Mouse (Mus musculus) MEL (cell line): ENCODE measurements around the gene Baz1a. TPM values are rescaled to one million over a fixed set of nuclear protein-coding genes. Genes with fewer than 3 reads are reported as not detected.

Experiments used
- DNase-seq: peaks from one replicate; pipeline ENCODE4 v3.0.0; 2011; ENCODE audit warnings: low read depth, low spot score
- H3K27ac ChIP-seq: 2 replicates; pipeline ENCODE4 v1.5.1; 2012; ENCODE audit warnings: low read depth, mild to moderate bottlenecking, control low read depth, low read length, moderate library complexity; ENCODE audit not compliant: control insufficient read depth
- H3K27me3 ChIP-seq, 2 experiments: fragments of 150-350 bp in 1 of 2; sonication (generic) in 1 of 2; 2 replicates each; pipeline ENCODE4 v1.6.1; 2012; ENCODE audit warnings: low read length in 2 of 2, mild to moderate bottlenecking in 2 of 2, improper control_type of control experiment in 1 of 2, moderate library complexity in 1 of 2; ENCODE audit not compliant: insufficient read depth in 2 of 2, control insufficient read depth in 1 of 2
- H3K36me3 ChIP-seq, 2 experiments: 2 replicates each; pipeline ENCODE4 v1.6.1; 2012 to 2014; ENCODE audit warnings: low read length in 2 of 2, improper control_type of control experiment in 1 of 2, inconsistent platforms in 1 of 2, mild to moderate bottlenecking in 1 of 2; ENCODE audit not compliant: insufficient read depth in 2 of 2, control insufficient read depth in 1 of 2
- H3K4me1 ChIP-seq, 2 experiments: fragments of 150-350 bp in 1 of 2; sonication (generic) in 1 of 2; 2 replicates each; pipeline ENCODE4 v1.6.1; 2012; ENCODE audit warnings: low read length in 2 of 2, improper control_type of control experiment in 1 of 2, mild to moderate bottlenecking in 1 of 2; ENCODE audit not compliant: insufficient read depth in 2 of 2, control insufficient read depth in 1 of 2
- H3K4me3 ChIP-seq, 2 experiments: fragments of 150-350 bp in 1 of 2; sonication (generic) in 1 of 2; 2 replicates each; pipeline ENCODE4 v1.5.1; 2012; ENCODE audit warnings: low read depth in 2 of 2, low read length in 2 of 2, mild to moderate bottlenecking in 2 of 2, moderate library complexity in 2 of 2, control low read depth in 1 of 2, improper control_type of control experiment in 1 of 2; ENCODE audit not compliant: control insufficient read depth in 1 of 2, insufficient read depth in 1 of 2
- H3K79me2 ChIP-seq: 2 replicates; pipeline ENCODE4 v1.6.1; 2012; ENCODE audit warnings: mild to moderate bottlenecking, low read length, moderate library complexity; ENCODE audit not compliant: control insufficient read depth, poor library complexity, insufficient read depth
- H3K9ac ChIP-seq: 2 replicates; pipeline ENCODE4 v1.6.1; 2012; ENCODE audit warnings: low read depth, mild to moderate bottlenecking, control low read depth, low read length, moderate library complexity; ENCODE audit not compliant: control insufficient read depth, poor library complexity, severe bottlenecking
- H3K9me3 ChIP-seq: fragments of 150-350 bp; sonication (generic); replicated peaks from 2 replicates; pipeline ENCODE4 v1.6.1; 2012; ENCODE audit warnings: mild to moderate bottlenecking, low read length, improper control_type of control experiment, moderate library complexity; ENCODE audit not compliant: insufficient read depth
- BHLHE40 ChIP-seq: IDR thresholded peaks from 2 replicates; pipeline ENCODE4 v1.6.1; 2012; ENCODE audit warnings: low read depth, mild to moderate bottlenecking, inconsistent platforms, low read length, improper control_type of control experiment, borderline replicate concordance
- CHD1 ChIP-seq: IDR thresholded peaks from 2 replicates; pipeline ENCODE4 v1.6.1; 2012; ENCODE audit warnings: low read depth, mild to moderate bottlenecking, inconsistent platforms, low read length, improper control_type of control experiment
- ELF1 ChIP-seq: IDR thresholded peaks from 2 replicates; pipeline ENCODE4 v1.6.1; 2014; ENCODE audit warnings: low read depth, mild to moderate bottlenecking, inconsistent platforms, low read length, improper control_type of control experiment, moderate library complexity
- EP300 ChIP-seq, 2 experiments: IDR thresholded peaks; 2 replicates each; pipeline ENCODE4 v1.6.1; 2011; ENCODE audit warnings: improper control_type of control experiment in 2 of 2, low read length in 2 of 2, low read depth in 1 of 2, mild to moderate bottlenecking in 1 of 2
- ETS1 ChIP-seq: IDR thresholded peaks from 2 replicates; pipeline ENCODE4 v1.6.1; 2012; ENCODE audit warnings: low read depth, mild to moderate bottlenecking, inconsistent platforms, low read length, improper control_type of control experiment, moderate library complexity
- GABPA ChIP-seq: IDR thresholded peaks from 2 replicates; pipeline ENCODE4 v1.6.1; 2012; ENCODE audit warnings: low read depth, mild to moderate bottlenecking, inconsistent platforms, low read length, improper control_type of control experiment, moderate library complexity
- KAT2A ChIP-seq: conservative IDR thresholded peaks from 2 replicates; pipeline ENCODE4 v1.6.1; 2012; ENCODE audit warnings: low read depth, low read length, improper control_type of control experiment, inconsistent platforms
- MAZ ChIP-seq: IDR thresholded peaks from 2 replicates; pipeline ENCODE4 v1.6.1; 2012; ENCODE audit warnings: low read depth, mild to moderate bottlenecking, inconsistent platforms, low read length, improper control_type of control experiment
- MEF2A ChIP-seq: IDR thresholded peaks from 2 replicates; pipeline ENCODE4 v1.6.1; 2014; ENCODE audit warnings: low read depth, mild to moderate bottlenecking, inconsistent platforms, low read length, improper control_type of control experiment; ENCODE audit not compliant: poor library complexity, insufficient replicate concordance, severe bottlenecking; ENCODE audit errors: extremely low read depth
- MYC ChIP-seq: IDR thresholded peaks from 2 replicates; pipeline ENCODE4 v1.6.1; 2011; ENCODE audit warnings: low read depth, mild to moderate bottlenecking, low read length, improper control_type of control experiment, moderate library complexity
- NELFE ChIP-seq: IDR thresholded peaks from 2 replicates; pipeline ENCODE4 v1.6.1; 2011; ENCODE audit warnings: low read depth, low read length, improper control_type of control experiment
- NRF1 ChIP-seq: IDR thresholded peaks from 2 replicates; pipeline ENCODE4 v1.6.1; 2014; ENCODE audit warnings: low read depth, mild to moderate bottlenecking, inconsistent platforms, low read length, improper control_type of control experiment, moderate library complexity; ENCODE audit not compliant: poor library complexity, insufficient read depth, severe bottlenecking
- POLR2A ChIP-seq, 2 experiments: IDR thresholded peaks; 2 replicates each; pipeline ENCODE4 v1.6.1; 2011 to 2012; ENCODE audit warnings: low read length in 2 of 2, mild to moderate bottlenecking in 2 of 2, control low read depth in 1 of 2, improper control_type of control experiment in 1 of 2, low read depth in 1 of 2, moderate library complexity in 1 of 2; ENCODE audit not compliant: control insufficient read depth in 1 of 2, insufficient read depth in 1 of 2, poor library complexity in 1 of 2
- RAD21 ChIP-seq: IDR thresholded peaks from 2 replicates; pipeline ENCODE4 v1.6.1; 2011; ENCODE audit warnings: mild to moderate bottlenecking, low read depth, low read length, improper control_type of control experiment
- SMC3 ChIP-seq: IDR thresholded peaks from 2 replicates; pipeline ENCODE4 v1.6.1; 2011; ENCODE audit warnings: low read depth, low read length, improper control_type of control experiment
- TBP ChIP-seq: IDR thresholded peaks from 2 replicates; pipeline ENCODE4 v1.8.0; 2011; ENCODE audit warnings: low read depth, low read length, improper control_type of control experiment
- UBTF ChIP-seq: IDR thresholded peaks from 2 replicates; pipeline ENCODE4 v1.6.1; 2012; ENCODE audit warnings: low read depth, mild to moderate bottlenecking, inconsistent platforms, low read length, improper control_type of control experiment, moderate library complexity, borderline replicate concordance; ENCODE audit not compliant: insufficient read depth
- USF1 ChIP-seq: IDR thresholded peaks from 2 replicates; pipeline ENCODE4 v1.6.1; 2014; ENCODE audit warnings: low read depth, mild to moderate bottlenecking, inconsistent platforms, low read length, improper control_type of control experiment, moderate library complexity
- USF2 ChIP-seq, 2 experiments: IDR thresholded peaks; 2 replicates each; pipeline ENCODE4 v1.6.1; 2011 to 2012; ENCODE audit warnings: improper control_type of control experiment in 2 of 2, low read length in 2 of 2, borderline replicate concordance in 1 of 2, inconsistent platforms in 1 of 2, low read depth in 1 of 2, mild to moderate bottlenecking in 1 of 2; ENCODE audit not compliant: insufficient read depth in 1 of 2
- ZC3H11A ChIP-seq: IDR thresholded peaks from 2 replicates; pipeline ENCODE4 v1.6.1; 2012; ENCODE audit warnings: low read depth, mild to moderate bottlenecking, inconsistent platforms, low read length, improper control_type of control experiment
- ZMIZ1 ChIP-seq: IDR thresholded peaks from 2 replicates; pipeline ENCODE4 v1.6.1; 2012; ENCODE audit warnings: low read depth, mild to moderate bottlenecking, inconsistent platforms, low read length, improper control_type of control experiment, moderate library complexity
- polyA plus RNA-seq, 2 experiments: library from polyadenylated mRNA; stranded (reverse) in 1 of 2; unstranded in 1 of 2; fragments of >175 nt in 1 of 2; fragments of >200 nt in 1 of 2; gene quantifications; 2 replicates each; pipeline versions ENCODE4 v1.2.1 to v1.2.4; 2012; ENCODE audit warnings: low replicate concordance in 2 of 2, low read depth in 1 of 2; ENCODE audit not compliant: insufficient read length in 2 of 2, insufficient read depth in 1 of 2, missing spikeins in 1 of 2
- total RNA-seq: library from RNA; depleted of rRNA; stranded (reverse); fragments of 300-350 nt; gene quantifications from 2 replicates; pipeline ENCODE4 v1.2.3, GENCODE M21; 2012

Gene Baz1a
- total and polyA plus RNA-seq, 3 experiments = 39.8 to 203 (median 46.0) TPM

DNA sequence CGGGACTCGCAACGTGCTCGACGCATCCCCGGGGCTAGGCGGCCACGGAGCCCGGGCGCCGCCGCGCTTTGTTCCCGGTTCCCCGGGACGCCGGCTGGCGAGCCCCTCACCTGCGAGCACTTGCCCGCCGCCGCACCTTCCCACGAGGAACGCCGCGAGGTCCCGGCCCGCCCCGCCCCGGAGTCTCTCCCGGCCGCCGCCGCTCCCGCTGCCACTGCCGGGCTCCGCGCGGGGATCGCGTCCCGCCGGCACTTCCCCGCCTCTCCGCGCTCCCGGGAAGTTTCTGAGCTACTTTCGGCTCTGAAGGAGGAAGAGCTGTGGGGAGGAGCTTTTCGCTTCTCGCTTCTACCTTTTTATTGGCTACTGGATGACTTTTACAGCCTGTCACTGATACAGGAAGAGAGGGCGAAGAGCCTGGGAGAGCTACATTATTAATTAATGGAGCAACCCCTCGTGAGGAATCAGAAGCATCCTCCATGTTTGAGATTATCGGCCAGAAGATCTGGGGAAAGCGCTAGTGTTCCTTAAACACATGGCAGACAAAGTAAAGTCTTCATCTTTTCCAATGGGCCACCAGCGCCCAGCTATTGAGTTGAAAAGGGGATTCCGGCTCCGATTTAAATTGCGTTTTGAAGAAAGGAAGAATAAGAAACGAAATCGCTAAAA, 28.0 kb downstream of the Baz1a start, which contains the start of gene Gm20403 (continued):
- peak; percentile 95; the same call in 1 of the 2 replicates for TF ChIP-seq ZMIZ1

- peaks cover 15 to 56% of the 10 kb centered on the region in 2 experiments for H3K36me3 ChIP-seq
- peak overlapping the region; percentile 100 for H3K27ac ChIP-seq
- no peaks in the 10 kb centered on the region for H3K9me3 ChIP-seq
- H3K9ac ChIP-seq = peak overlapping the region; percentile 100
- H3K79me2 ChIP-seq = peaks cover 52% of the 10 kb centered on the region
- peak; percentile 65 for DNase-seq
- H3K27me3 ChIP-seq = no peaks in the 10 kb centered on the region
- H3K4me1 ChIP-seq = peaks cover 31 to 40% of the 10 kb centered on the region in 2 experiments
- peak overlapping the region; percentile 92 to 97 for H3K4me3 ChIP-seq
- peak; percentile 52; the same call in 1 of the 2 replicates for TF ChIP-seq MAZ
- no peak for TF ChIP-seq TBP
- TF ChIP-seq RAD21 = no peak
- no peak for TF ChIP-seq MYC
- no peak for TF ChIP-seq NRF1
- TF ChIP-seq GABPA = no peak
- TF ChIP-seq UBTF = 0 out of 2 replicates have a peak, but pooled peaks have one; percentile 17
- 0 out of 4 replicates have a peak, but pooled peaks of 1 of the 2 experiments have one; percentile 10 for TF ChIP-seq EP300 (IDR thresholded peaks at IDR 0.05; ENCODE audit: low read depth in 1 of 2, low read length in 2 of 2)
- TF ChIP-seq POLR2A (IDR thresholded peaks at IDR 0.05; ENCODE audit: control insufficient read depth in 1 of 2, insufficient read depth in 1 of 2, low read depth in 1 of 2, low read length in 2 of 2, poor library complexity in 1 of 2) = peak in 1 of 2 experiments; percentile 3; a peak in 1 of 4 replicates
- TF ChIP-seq ETS1 = 0 out of 2 replicates have a peak, but pooled peaks have one; percentile 18
- 0 out of 2 replicates have a peak, but pooled peaks have one; percentile 15 for TF ChIP-seq ELF1
Measured at GRCm38 (mm10) chr12:54985257-54986051, 28.7 kb downstream of the Baz1a start.

GRCm38 (mm10) chr12:54984701-54985256, 29.4 kb downstream of the Baz1a start:
- DNase-seq = peak; percentile 88
- Histone ChIP-seq H3K9ac (peak overlapping the region; percentile 100), H3K27ac (peak overlapping the region; percentile 100), H3K27me3 (no peaks in the 10 kb centered on the region), H3K4me3 (peak overlapping the region; percentile 66 to 97), H3K36me3 (peaks cover 22 to 62% of the 10 kb centered on the region in 2 experiments), H3K4me1 (peaks cover 36 to 40% of the 10 kb centered on the region in 2 experiments), H3K79me2 (peaks cover 58% of the 10 kb centered on the region), H3K9me3 (no peaks in the 10 kb centered on the region)
- TF ChIP-seq NELFE (no peak), MAZ (peak; percentile 70; the same call in 1 of the 2 replicates), KAT2A (no peak), BHLHE40 (peak; percentile 71; the same call in 1 of the 2 replicates), RAD21 (no peak), USF2 (IDR thresholded peaks at IDR 0.05; ENCODE audit: borderline replicate concordance in 1 of 2, insufficient read depth in 1 of 2, low read depth in 1 of 2, low read length in 2 of 2) (0 out of 4 replicates have a peak, but pooled peaks of 1 of the 2 experiments have one; percentile 27), TBP (no peak), SMC3 (no peak), POLR2A (IDR thresholded peaks at IDR 0.05; ENCODE audit: control insufficient read depth in 1 of 2, insufficient read depth in 1 of 2, low read depth in 1 of 2, low read length in 2 of 2, poor library complexity in 1 of 2) (peak; percentile 30 to 43; a peak in 2 of 4 replicates), NRF1 (no peak), MEF2A (no peak), CHD1 (no peak; the same call in 1 of the 2 replicates), ZC3H11A (no peak), UBTF (peak; percentile 85; the same call in 1 of the 2 replicates), USF1 (peak; percentile 70), ETS1 (peak; percentile 61; the same call in 1 of the 2 replicates)
